Mouse (Mus musculus) liver, postnatal 0 days (tissue): ENCODE measurements around the gene Pcdh17.

Experiments used
- CTCF ChIP-seq: sonication (generic); IDR thresholded peaks from 2 replicates; pipeline ENCODE4 v1.5.1; 2016; ENCODE audit warnings: antibody characterized with exemption, low read depth
- EP300 ChIP-seq: IDR thresholded peaks from 2 replicates; pipeline ENCODE4 v1.6.1; 2016; ENCODE audit warnings: antibody characterized with exemption, low read depth, mild to moderate bottlenecking

- TF ChIP-seq CTCF: no peak
- TF ChIP-seq EP300: no peak
Measured at GRCm38 (mm10) chr14:84448381-84448771, 5.0 kb downstream of the Pcdh17 start.
